Mouse (Mus musculus) CH12.LX (cell line): ENCODE results near the gene Hps3. TPM values are rescaled to one million over a fixed set of nuclear protein-coding genes. Genes with fewer than 3 reads are reported as not detected.
A peak's percentile ranks its signal among the peaks of the same experiment; 100 is the strongest.

ENCODE experiments used
- DNase-seq: peaks from one replicate; pipeline ENCODE4 v3.0.0-alpha.2; 2013; ENCODE audit errors: extremely low read depth
- H3K27ac ChIP-seq: 2 replicates; pipeline ENCODE4 v1.5.1; 2012; ENCODE audit warnings: low read depth, mild to moderate bottlenecking, control low read depth, moderate library complexity; ENCODE audit not compliant: insufficient read depth
- H3K27me3 ChIP-seq: replicated peaks from 2 replicates; pipeline ENCODE3; 2012; ENCODE audit warnings: inconsistent platforms
- H3K36me3 ChIP-seq, 2 experiments: replicated peaks in 1 of 2; 2 replicates each; pipeline versions ENCODE3 to v1.6.1; 2012; ENCODE audit warnings: inconsistent platforms in 1 of 2, low read length in 1 of 2, mild to moderate bottlenecking in 1 of 2, mixed read lengths in 1 of 2, moderate library complexity in 1 of 2; ENCODE audit not compliant: control insufficient read depth in 1 of 2, insufficient read depth in 1 of 2
- H3K4me1 ChIP-seq, 2 experiments: 2 replicates each; pipeline ENCODE4 v1.6.1; 2012; ENCODE audit warnings: inconsistent platforms in 1 of 2, moderate library complexity in 1 of 2; ENCODE audit not compliant: insufficient read depth in 2 of 2, control insufficient read depth in 1 of 2
- H3K4me2 ChIP-seq: 2 replicates; pipeline ENCODE4 v1.6.1; 2012; ENCODE audit warnings: low read depth, mild to moderate bottlenecking, control low read depth; ENCODE audit not compliant: poor library complexity, insufficient read depth, severe bottlenecking
- H3K4me3 ChIP-seq, 3 experiments: fragments of 150-350 bp in 1 of 3; sonication (generic) in 1 of 3; replicated peaks in 1 of 3; 2 replicates each; pipeline versions ENCODE3 to v1.5.1; 2011 to 2012; ENCODE audit warnings: low read depth in 2 of 3, low read length in 2 of 3, mild to moderate bottlenecking in 2 of 3, moderate library complexity in 2 of 3, control low read depth in 1 of 3, improper control_type of control experiment in 1 of 3, inconsistent platforms in 1 of 3, mixed read lengths in 1 of 3; ENCODE audit not compliant: poor library complexity in 1 of 3
- H3K79me2 ChIP-seq: replicated peaks from 2 replicates; pipeline ENCODE4 v1.6.1; 2012; ENCODE audit warnings: mild to moderate bottlenecking, moderate library complexity; ENCODE audit not compliant: control insufficient read depth, poor library complexity, insufficient read depth, severe bottlenecking; ENCODE audit errors: extremely low read depth
- H3K9ac ChIP-seq: 2 replicates; pipeline ENCODE4 v1.6.1; 2012; ENCODE audit warnings: low read depth, mild to moderate bottlenecking, control low read depth, moderate library complexity; ENCODE audit not compliant: insufficient read depth
- H3K9me3 ChIP-seq: replicated peaks from 2 replicates; pipeline ENCODE3; 2012; ENCODE audit warnings: low read length, inconsistent platforms, mixed read lengths
- CHD2 ChIP-seq: IDR thresholded peaks from 2 replicates; pipeline ENCODE4 v1.6.1; 2011; ENCODE audit warnings: low read length, improper control_type of control experiment
- ETS1 ChIP-seq: conservative IDR thresholded peaks from 2 replicates; pipeline ENCODE4 v1.6.1; 2012; ENCODE audit warnings: low read depth, mild to moderate bottlenecking, inconsistent platforms, low read length, improper control_type of control experiment, moderate library complexity
- HCFC1 ChIP-seq: IDR thresholded peaks from 2 replicates; pipeline ENCODE4 v1.6.1; 2012; ENCODE audit warnings: low read depth, mild to moderate bottlenecking, inconsistent platforms, low read length, improper control_type of control experiment
- IRF4 ChIP-seq: IDR thresholded peaks from 2 replicates; pipeline ENCODE4 v1.6.1; 2014; ENCODE audit warnings: low read depth, mild to moderate bottlenecking, inconsistent platforms, low read length, improper control_type of control experiment
- JUN ChIP-seq: IDR thresholded peaks from 2 replicates; pipeline ENCODE4 v1.6.1; 2011; ENCODE audit warnings: low read depth, mild to moderate bottlenecking, low read length, improper control_type of control experiment, moderate library complexity; ENCODE audit not compliant: insufficient read depth
- JUND ChIP-seq: conservative IDR thresholded peaks from 2 replicates; pipeline ENCODE4 v1.6.1; 2011; ENCODE audit warnings: low read depth, low read length, improper control_type of control experiment
- MAFK ChIP-seq: IDR thresholded peaks from 2 replicates; pipeline ENCODE4 v1.6.1; 2011; ENCODE audit warnings: low read length, improper control_type of control experiment; ENCODE audit not compliant: insufficient replicate concordance
- MEF2A ChIP-seq: IDR thresholded peaks from 2 replicates; pipeline ENCODE4 v1.6.1; 2014; ENCODE audit warnings: low read depth, mild to moderate bottlenecking, inconsistent platforms, low read length, improper control_type of control experiment, borderline replicate concordance
- MYC ChIP-seq: IDR thresholded peaks from 2 replicates; pipeline ENCODE4 v1.6.1; 2011; ENCODE audit warnings: low read depth, mild to moderate bottlenecking, improper control_type of control experiment, low read length
- SMC3 ChIP-seq: IDR thresholded peaks from 2 replicates; pipeline ENCODE4 v1.6.1; 2011; ENCODE audit warnings: low read depth, low read length, improper control_type of control experiment
- TBP ChIP-seq: conservative IDR thresholded peaks from 2 replicates; pipeline ENCODE4 v1.6.1; 2011; ENCODE audit warnings: low read depth, low read length, improper control_type of control experiment
- USF1 ChIP-seq: IDR thresholded peaks from 2 replicates; pipeline ENCODE4 v1.6.1; 2014; ENCODE audit warnings: low read depth, mild to moderate bottlenecking, inconsistent platforms, low read length, improper control_type of control experiment
- dilution Hi-C: fragments of 300-500 bp; cut with MboI; formaldehyde crosslinking; loops from 2 replicates; pipeline ENCODE4 v1.14.3; 2020; ENCODE audit warnings: low sequenced_read_pairs; ENCODE audit not compliant: extremely low pct_unique_long_range_greater_than_20kb, extremely low pct_ligation_motif_present
- in situ Hi-C: fragments of 300-500 bp; cut with MboI; formaldehyde crosslinking; loops from 3 replicates; pipeline ENCODE4 v1.14.3; 2019; ENCODE audit warnings: low sequenced_read_pairs, low pct_ligation_motif_present, low pct_unique_long_range_greater_than_20kb, mixed read lengths
- polyA plus RNA-seq: library from polyadenylated mRNA; unstranded; fragments of >175 nt; gene quantifications from 2 replicates; pipeline ENCODE4 v1.2.1, GENCODE M21; 2012; ENCODE audit warnings: low read depth; ENCODE audit not compliant: insufficient read length
- total RNA-seq, 2 experiments: library from RNA; depleted of rRNA; stranded (reverse); fragments of 300-350 nt in 1 of 2; fragments of >200 nt in 1 of 2; gene quantifications; 2 replicates each; pipeline ENCODE4 v1.2.3; 2012 to 2014

Gene Hps3
- total and polyA plus RNA-seq, 3 experiments: 18.2 to 37.3 (median 31.8) TPM

GRCm38 (mm10) chr3:19960570-19961114 is 74.5 kb downstream of the Hps3 start:
- TF ChIP-seq HCFC1 (no peak), ETS1 (no peak), MAFK (no peak), JUND (peak; percentile 47; the same call in 1 of the 2 replicates), MYC (0 out of 2 replicates have a peak, but pooled peaks have one; percentile 43), JUN (peak; percentile 54; the same call in 1 of the 2 replicates), IRF4 (peak; percentile 34; the same call in 1 of the 2 replicates), SMC3 (no peak), TBP (0 out of 2 replicates have a peak, but pooled peaks have one; percentile 57)
- in situ Hi-C loops (no loop called here), dilution Hi-C loops (no loop called here)
- H3K27me3 ChIP-seq: no peaks in the 10 kb centered on the region
- H3K79me2 ChIP-seq: peaks cover 3% of the 10 kb centered on the region; the same call in 1 of the 2 replicates
- no peak for DNase-seq
- peak overlapping the region; percentile 50 for H3K9ac ChIP-seq
- H3K4me1 ChIP-seq: peaks cover 0 to 4% of the 10 kb centered on the region in 2 experiments; a peak in 1 of 4 replicates
- no peak overlapping the region for H3K4me3 ChIP-seq
- no peaks in the 10 kb centered on the region for H3K36me3 ChIP-seq
- H3K4me2 ChIP-seq: peak overlapping the region; percentile 86
- no peaks in the 10 kb centered on the region for H3K9me3 ChIP-seq
- no peak overlapping the region for H3K27ac ChIP-seq

GRCm38 (mm10) chr3:19958983-19959382 is 76.1 kb downstream of the Hps3 start:
- DNase-seq: no peak
- Histone ChIP-seq H3K36me3 (no peaks in the 10 kb centered on the region), H3K27me3 (no peaks in the 10 kb centered on the region), H3K79me2 (peaks cover 3% of the 10 kb centered on the region; the same call in 1 of the 2 replicates), H3K4me1 (peaks cover 0 to 5% of the 10 kb centered on the region in 2 experiments; a peak in 1 of 4 replicates), H3K9ac (no peak overlapping the region; the same call in 1 of the 2 replicates), H3K27ac (no peak overlapping the region), H3K9me3 (no peaks in the 10 kb centered on the region), H3K4me2 (peak overlapping the region; percentile 44; the same call in 1 of the 2 replicates), H3K4me3 (no peak overlapping the region)
- in situ Hi-C loops (no loop called here), dilution Hi-C loops (no loop called here)
- TF ChIP-seq MYC (no peak), JUN (no peak), SMC3 (no peak)

- Histone ChIP-seq H3K36me3 (no peaks in the 10 kb centered on the region), H3K4me2 (peak overlapping the region; percentile 50; the same call in 1 of the 2 replicates), H3K4me3 (no peak overlapping the region), H3K27ac (no peak overlapping the region), H3K79me2 (peaks cover 3% of the 10 kb centered on the region; the same call in 1 of the 2 replicates), H3K4me1 (peaks cover 4 to 13% of the 10 kb centered on the region in 2 experiments; a peak in 3 of 4 replicates), H3K9ac (no peak overlapping the region), H3K9me3 (no peaks in the 10 kb centered on the region), H3K27me3 (no peaks in the 10 kb centered on the region)
- no peak for DNase-seq
- in situ Hi-C loops: no loop called here
- dilution Hi-C loops: no loop called here
- TF ChIP-seq USF1 (no peak), MEF2A (0 out of 2 replicates have a peak, but pooled peaks have one; percentile 19), CHD2 (no peak)
Measured at GRCm38 (mm10) chr3:19958031-19958430, 77.1 kb downstream of the Hps3 start.
